Mouse (Mus musculus): ENCODE measurements around the gene Morn1. TPM values are rescaled to one million over a fixed set of nuclear protein-coding genes. Genes with fewer than 3 reads are reported as not detected.

The Morn1 gene
- polyA plus RNA-seq, 1 experiment from 2014 or later: 6.9 TPM

- peak overlapping the region; percentile 29 for H3K27ac ChIP-seq (ENCODE audit: low read length)
- peak; percentile 32; the same call in 1 of the 2 replicates for ATAC-seq (ENCODE audit: low read depth)
- H3K4me1 ChIP-seq (replicated peaks; ENCODE audit: control insufficient read depth, insufficient read depth, low read length): peaks cover 58% of the 10 kb centered on the region
- H3K4me3 ChIP-seq (ENCODE audit: low read length): no peak overlapping the region
- no peaks in the 10 kb centered on the region for H3K36me3 ChIP-seq (ENCODE audit: control insufficient read depth, insufficient read depth, low read length)
- H3K27me3 ChIP-seq (ENCODE audit: control insufficient read depth, insufficient read depth, low read depth, low read length): no peaks in the 10 kb centered on the region
- WGBS: 50% methylated on average over 18 of the region's 18 CpGs
- H3K9ac ChIP-seq (ENCODE audit: low read length): peak overlapping the region; percentile 23; the same call in 1 of the 2 replicates
- no peaks in the 10 kb centered on the region for H3K9me3 ChIP-seq (ENCODE audit: control insufficient read depth, low read length)
- peak overlapping the region; percentile 22; the same call in 1 of the 2 replicates for H3K4me2 ChIP-seq (ENCODE audit: low read depth, low read length)
Observed at GRCm38 (mm10) chr4:155184248-155185070, 98.1 kb downstream of the Morn1 start.

GRCm38 (mm10) chr4:155185845-155186244, 99.5 kb downstream of the Morn1 start:
- Histone ChIP-seq H3K9me3 (ENCODE audit: control insufficient read depth, low read length) (no peaks in the 10 kb centered on the region), H3K4me3 (ENCODE audit: low read length) (no peak overlapping the region), H3K36me3 (ENCODE audit: control insufficient read depth, insufficient read depth, low read length) (no peaks in the 10 kb centered on the region), H3K4me1 (replicated peaks; ENCODE audit: control insufficient read depth, insufficient read depth, low read length) (peaks cover 65% of the 10 kb centered on the region), H3K4me2 (ENCODE audit: low read depth, low read length) (no peak overlapping the region), H3K27me3 (ENCODE audit: control insufficient read depth, insufficient read depth, low read depth, low read length) (no peaks in the 10 kb centered on the region), H3K27ac (ENCODE audit: low read length) (no peak overlapping the region), H3K9ac (ENCODE audit: low read length) (no peak overlapping the region)
- no peak for ATAC-seq (ENCODE audit: low read depth)
- WGBS: 85% methylated on average over 9 of the region's 9 CpGs

GRCm38 (mm10) chr4:155187192-155187674, 100.9 kb downstream of the Morn1 start:
- peak; percentile 35 for ATAC-seq (ENCODE audit: low read depth)
- Histone ChIP-seq H3K9me3 (ENCODE audit: control insufficient read depth, low read length) (no peaks in the 10 kb centered on the region), H3K36me3 (ENCODE audit: control insufficient read depth, insufficient read depth, low read length) (no peaks in the 10 kb centered on the region), H3K9ac (ENCODE audit: low read length) (no peak overlapping the region), H3K4me2 (ENCODE audit: low read depth, low read length) (no peak overlapping the region), H3K4me1 (replicated peaks; ENCODE audit: control insufficient read depth, insufficient read depth, low read length) (peaks cover 70% of the 10 kb centered on the region), H3K27ac (ENCODE audit: low read length) (peak overlapping the region; percentile 70), H3K4me3 (ENCODE audit: low read length) (no peak overlapping the region), H3K27me3 (ENCODE audit: control insufficient read depth, insufficient read depth, low read depth, low read length) (no peaks in the 10 kb centered on the region)
- WGBS: 34% methylated on average over 3 of the region's 3 CpGs

GRCm38 (mm10) chr4:155188341-155188740, 102.0 kb downstream of the Morn1 start:
- 17% methylated on average over 8 of the region's 8 CpGs for WGBS
- peaks cover 70% of the 10 kb centered on the region for H3K4me1 ChIP-seq (replicated peaks; ENCODE audit: control insufficient read depth, insufficient read depth, low read length)
- no peak overlapping the region for H3K4me2 ChIP-seq (ENCODE audit: low read depth, low read length)
- no peaks in the 10 kb centered on the region for H3K9me3 ChIP-seq (ENCODE audit: control insufficient read depth, low read length)
- ATAC-seq (ENCODE audit: low read depth): no peak
- H3K9ac ChIP-seq (ENCODE audit: low read length): no peak overlapping the region
- peak overlapping the region; percentile 1; the same call in 1 of the 2 replicates for H3K27ac ChIP-seq (ENCODE audit: low read length)
- H3K36me3 ChIP-seq (ENCODE audit: control insufficient read depth, insufficient read depth, low read length): no peaks in the 10 kb centered on the region
- H3K27me3 ChIP-seq (ENCODE audit: control insufficient read depth, insufficient read depth, low read depth, low read length): no peaks in the 10 kb centered on the region
- no peak overlapping the region for H3K4me3 ChIP-seq (ENCODE audit: low read length)

GRCm38 (mm10) chr4:155188803-155189202, 102.4 kb downstream of the Morn1 start:
- Histone ChIP-seq H3K9me3 (ENCODE audit: control insufficient read depth, low read length) (no peaks in the 10 kb centered on the region), H3K36me3 (ENCODE audit: control insufficient read depth, insufficient read depth, low read length) (no peaks in the 10 kb centered on the region), H3K4me2 (ENCODE audit: low read depth, low read length) (no peak overlapping the region), H3K4me3 (ENCODE audit: low read length) (no peak overlapping the region), H3K9ac (ENCODE audit: low read length) (no peak overlapping the region), H3K27ac (ENCODE audit: low read length) (no peak overlapping the region), H3K27me3 (ENCODE audit: control insufficient read depth, insufficient read depth, low read depth, low read length) (no peaks in the 10 kb centered on the region), H3K4me1 (replicated peaks; ENCODE audit: control insufficient read depth, insufficient read depth, low read length) (peaks cover 69% of the 10 kb centered on the region)
- no peak for ATAC-seq (ENCODE audit: low read depth)

GRCm38 (mm10) chr4:155189711-155190139, 103.3 kb downstream of the Morn1 start:
- no peak overlapping the region for H3K4me3 ChIP-seq (ENCODE audit: low read length)
- peaks cover 63% of the 10 kb centered on the region for H3K4me1 ChIP-seq (replicated peaks; ENCODE audit: control insufficient read depth, insufficient read depth, low read length)
- H3K36me3 ChIP-seq (ENCODE audit: control insufficient read depth, insufficient read depth, low read length): no peaks in the 10 kb centered on the region
- 19% methylated on average over 4 of the region's 4 CpGs for WGBS
- no peaks in the 10 kb centered on the region for H3K27me3 ChIP-seq (ENCODE audit: control insufficient read depth, insufficient read depth, low read depth, low read length)
- ATAC-seq (ENCODE audit: low read depth): no peak
- no peaks in the 10 kb centered on the region for H3K9me3 ChIP-seq (ENCODE audit: control insufficient read depth, low read length)
- H3K27ac ChIP-seq (ENCODE audit: low read length): no peak overlapping the region
- H3K4me2 ChIP-seq (ENCODE audit: low read depth, low read length): no peak overlapping the region
- no peak overlapping the region for H3K9ac ChIP-seq (ENCODE audit: low read length)

- Histone ChIP-seq H3K4me1 (replicated peaks; ENCODE audit: control insufficient read depth, insufficient read depth, low read length) (peaks cover 63% of the 10 kb centered on the region), H3K27ac (ENCODE audit: low read length) (no peak overlapping the region), H3K27me3 (ENCODE audit: control insufficient read depth, insufficient read depth, low read depth, low read length) (no peaks in the 10 kb centered on the region), H3K4me2 (ENCODE audit: low read depth, low read length) (no peak overlapping the region), H3K4me3 (ENCODE audit: low read length) (no peak overlapping the region), H3K9me3 (ENCODE audit: control insufficient read depth, low read length) (no peaks in the 10 kb centered on the region), H3K9ac (ENCODE audit: low read length) (no peak overlapping the region), H3K36me3 (ENCODE audit: control insufficient read depth, insufficient read depth, low read length) (no peaks in the 10 kb centered on the region)
- 46% methylated on average over 7 of the region's 7 CpGs for WGBS
- ATAC-seq (ENCODE audit: low read depth): no peak
Observed at GRCm38 (mm10) chr4:155190275-155190674, 103.9 kb downstream of the Morn1 start.

Other genes with a start within 250 kb of the Morn1 start
- gene Ttc34, start 249.1 kb upstream of the Morn1 start, polyA plus RNA-seq (2015; fragmentation: Nextera tagmentation; extraction: Ambion mirVana): 0.19 and 0.21 TPM in 2 replicates
- 0.15 and 0.35 TPM in 2 replicates for gene Mmel1, start 217.0 kb upstream of the Morn1 start, polyA plus RNA-seq (2015; fragmentation: Nextera tagmentation; extraction: Ambion mirVana)
- gene Fam213b, start 187.4 kb upstream of the Morn1 start, polyA plus RNA-seq (2015; fragmentation: Nextera tagmentation; extraction: Ambion mirVana): 31.4 and 34.6 TPM in 2 replicates
- gene Tnfrsf14, start 158.0 kb upstream of the Morn1 start, polyA plus RNA-seq (2015; fragmentation: Nextera tagmentation; extraction: Ambion mirVana): 1.7 and 1.9 TPM in 2 replicates
- 0.54 and 0.55 TPM in 2 replicates for gene Hes5, start 125.7 kb upstream of the Morn1 start, polyA plus RNA-seq (2015; fragmentation: Nextera tagmentation; extraction: Ambion mirVana)
- gene Pank4, start 122.5 kb upstream of the Morn1 start, polyA plus RNA-seq (2015; fragmentation: Nextera tagmentation; extraction: Ambion mirVana): 47.3 and 48.4 TPM in 2 replicates
- gene Plch2, start 29.8 kb upstream of the Morn1 start, polyA plus RNA-seq (2015; fragmentation: Nextera tagmentation; extraction: Ambion mirVana): 11.4 and 14.9 TPM in 2 replicates
- gene Pex10, start 19.6 kb upstream of the Morn1 start, polyA plus RNA-seq (2015; fragmentation: Nextera tagmentation; extraction: Ambion mirVana): 26.8 and 27.4 TPM in 2 replicates
- gene Rer1, start 195 bp upstream of the Morn1 start, polyA plus RNA-seq (2015; fragmentation: Nextera tagmentation; extraction: Ambion mirVana): 150 and 157 TPM in 2 replicates
- gene Ski, start 136.0 kb downstream of the Morn1 start, polyA plus RNA-seq (2015; fragmentation: Nextera tagmentation; extraction: Ambion mirVana): 15.8 and 16.7 TPM in 2 replicates
- 78.6 and 79.6 TPM in 2 replicates for gene Faap20, start 163.2 kb downstream of the Morn1 start, polyA plus RNA-seq (2015; fragmentation: Nextera tagmentation; extraction: Ambion mirVana)

Data from lung, embryonic 16.5 days (tissue).